Mouse (Mus musculus) heart, adult 2 months (tissue): Measurements from ENCODE around the gene Zan.

Experiments used
- CTCF ChIP-seq: fragments of 200-600 bp; IDR thresholded peaks from 2 replicates; pipeline ENCODE4 v1.8.1; 2022; ENCODE audit warnings: antibody characterized with exemption, mild to moderate bottlenecking, moderate library complexity
- POLR2A ChIP-seq: fragments of 200-500 bp; IDR thresholded peaks from 2 replicates; pipeline ENCODE4 v1.6.1; 2011; ENCODE audit warnings: mild to moderate bottlenecking, low read depth, low read length, control low read depth; ENCODE audit not compliant: insufficient read depth

DNA sequence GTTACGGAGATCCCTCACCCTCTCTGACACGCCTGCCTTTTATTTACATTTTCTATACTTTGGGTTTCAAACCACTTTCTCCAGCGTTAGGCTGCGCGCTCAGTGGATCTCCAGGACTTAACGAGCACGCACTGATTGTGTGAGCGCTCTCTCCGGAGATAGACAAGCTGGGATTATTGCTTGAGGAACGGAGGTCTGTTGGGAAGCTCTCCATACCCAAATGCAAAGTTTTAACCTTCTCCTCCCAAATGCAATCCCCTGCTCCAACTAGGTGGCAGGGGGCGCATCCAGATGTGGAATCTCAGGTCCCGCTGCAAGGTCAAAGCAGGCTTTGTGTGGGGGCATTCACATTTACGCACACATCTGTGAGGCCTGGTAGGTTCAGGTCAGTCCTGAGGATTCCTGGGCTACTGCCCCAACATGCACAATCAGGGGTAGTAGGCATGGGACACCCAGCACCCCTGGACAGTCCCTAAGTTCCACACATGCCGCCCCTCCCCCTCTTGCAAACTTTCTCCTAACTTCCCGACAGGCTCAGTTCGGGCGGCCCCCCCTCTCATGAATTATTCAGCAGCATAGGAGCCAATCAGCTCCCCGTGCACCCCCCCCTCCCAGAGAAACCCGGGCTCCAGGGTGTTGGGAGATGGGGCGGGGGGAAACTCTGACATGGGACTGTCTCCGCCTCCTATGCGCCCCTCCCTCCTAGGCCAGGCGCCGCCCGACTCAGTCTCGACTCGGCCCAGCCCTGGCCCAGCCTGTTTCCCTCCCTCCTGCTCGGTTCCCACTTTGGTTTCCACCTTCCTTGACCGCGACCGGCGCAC lies 127.3 kb downstream of the Zan start, which contains the start of gene Ephb4:
- TF ChIP-seq CTCF (peak; percentile 41), POLR2A (peak; percentile 96)
